Comparison of ENCODE assay signal across 8 mouse cellular contexts in genomic region chr3:37860034-37860714, GRCm38 (mm10).
DNase-seq lines count a peak whose midpoint lies in the region; ATAC-seq and TF ChIP-seq lines count a peak whose summit lies in the region.

No protein-coding gene starts in this region.

- no peaks in the 10 kb centered on the region for H3K36me3 ChIP-seq in kidney, embryonic 16.5 days (ENCODE audit: insufficient read depth, low read length)
- H3K36me3 ChIP-seq in midbrain, postnatal 0 days (ENCODE audit: insufficient read depth, low read length): no peaks in the 10 kb centered on the region

- CTCF ChIA-PET in Patski (lab: Charles Lee): interaction anchor here (1.4 kb wide), 1 partner anchor 14 kb away, joined by 3 read pairs; no protein-coding TSS in a partner anchor

- 38% methylated on average over 13 of the region's 13 CpGs for WGBS in kidney, embryonic 16.5 days
- 44% methylated on average over 13 of the region's 13 CpGs for whole genome bisulfite sequencing in midbrain, postnatal 0 days

- POLR2A ChIA-PET in Patski (lab: Charles Lee): no interaction called here

- no peak overlapping the region for H3K9ac ChIP-seq in kidney, embryonic 16.5 days (replicated peaks; ENCODE audit: low read length)
- H3K9ac ChIP-seq in midbrain, postnatal 0 days (replicated peaks; ENCODE audit: low read length, poor library complexity, severe bottlenecking): no peak overlapping the region

- no peak overlapping the region for H3K4me3 ChIP-seq in kidney, embryonic 16.5 days (ENCODE audit: low read length)
- H3K4me3 ChIP-seq in midbrain, postnatal 0 days (ENCODE audit: low read depth, low read length): no peak overlapping the region

- in situ Hi-C loops in Patski (cut with MboI; ENCODE audit: low pct_unique_long_range_greater_than_20kb): no loop called here

- H3K27ac ChIP-seq in kidney, embryonic 16.5 days (ENCODE audit: low read length): no peak overlapping the region
- no peak overlapping the region for H3K27ac ChIP-seq in midbrain, postnatal 0 days (ENCODE audit: low read depth, low read length)

- H3K27me3 ChIP-seq in kidney, embryonic 16.5 days (ENCODE audit: insufficient read depth, low read length): no peaks in the 10 kb centered on the region
- no peaks in the 10 kb centered on the region for H3K27me3 ChIP-seq in Patski
- H3K27me3 ChIP-seq in midbrain, postnatal 0 days (ENCODE audit: insufficient read depth, low read length): no peaks in the 10 kb centered on the region

- no peak for TF ChIP-seq CTCF in Patski (IDR thresholded peaks at IDR 0.05)
- TF ChIP-seq CTCF in midbrain, postnatal 0 days (IDR thresholded peaks at IDR 0.05): no peak

- ATAC-seq in kidney, embryonic 16.5 days (ENCODE audit: low FRiP score, low TSS enrichment): peak; percentile 78
- ATAC-seq in Patski: peak; percentile 26
- no peak for ATAC-seq in midbrain, postnatal 0 days (ENCODE audit: low FRiP score)

- DNase-seq in kidney, adult 9 months: no peak
- DNase-seq in Patski (ENCODE audit: low read depth, low spot score): peak; percentile 75
- DNase-seq in cerebellum, postnatal 10 days: peak; percentile 88 to 89
- DNase-seq in kidney, postnatal 14 days: peak; percentile 60
- peak; percentile 79 for DNase-seq in midbrain, postnatal 0 days (ENCODE audit: low spot score)
- no peak for DNase-seq in frontal cortex, postnatal 14 days (ENCODE audit: low spot score in 2 of 2)
- DNase-seq in urinary bladder, postnatal 10 days (ENCODE audit: low spot score): no peak

- peaks cover 8% of the 10 kb centered on the region for H3K4me1 ChIP-seq in kidney, embryonic 16.5 days (ENCODE audit: insufficient read depth, low read length)
- peaks cover 7% of the 10 kb centered on the region; the same call in 1 of the 2 replicates for H3K4me1 ChIP-seq in midbrain, postnatal 0 days (ENCODE audit: insufficient read depth, low read length)

- no peaks in the 10 kb centered on the region for H3K9me3 ChIP-seq in kidney, embryonic 16.5 days (ENCODE audit: low read length)
- H3K9me3 ChIP-seq in midbrain, postnatal 0 days (ENCODE audit: low read length): no peaks in the 10 kb centered on the region

- no peak overlapping the region for H3K4me2 ChIP-seq in kidney, embryonic 16.5 days (replicated peaks; ENCODE audit: low read depth, low read length)
- H3K4me2 ChIP-seq in midbrain, postnatal 0 days (ENCODE audit: low read depth, low read length, poor library complexity, severe bottlenecking): no peak overlapping the region

Comparison
In these comparisons a context has a peak if more than half of its experiments do, and no peak if none do; other contexts are left out.
1. DNase-seq: peak in Patski (single experiment), cerebellum, postnatal 10 days (2 of 2), kidney, postnatal 14 days (single experiment) and midbrain, postnatal 0 days (single experiment); none in kidney, adult 9 months (single experiment), frontal cortex, postnatal 14 days (0 of 2) and urinary bladder, postnatal 10 days (single experiment).